Mouse (Mus musculus) MEL (cell line): ENCODE results near the gene Tex26. TPM values are rescaled to one million over a fixed set of nuclear protein-coding genes. Genes with fewer than 3 reads are reported as not detected.

ENCODE experiments used
- DNase-seq: peaks from one replicate; pipeline ENCODE4 v3.0.0; 2011; ENCODE audit warnings: low read depth, low spot score
- H3K27ac ChIP-seq: 2 replicates; pipeline ENCODE4 v1.5.1; 2012; ENCODE audit warnings: low read depth, mild to moderate bottlenecking, control low read depth, low read length, moderate library complexity; ENCODE audit not compliant: control insufficient read depth
- H3K27me3 ChIP-seq, 2 experiments: fragments of 150-350 bp in 1 of 2; sonication (generic) in 1 of 2; 2 replicates each; pipeline ENCODE4 v1.6.1; 2012; ENCODE audit warnings: low read length in 2 of 2, mild to moderate bottlenecking in 2 of 2, improper control_type of control experiment in 1 of 2, moderate library complexity in 1 of 2; ENCODE audit not compliant: insufficient read depth in 2 of 2, control insufficient read depth in 1 of 2
- H3K36me3 ChIP-seq, 2 experiments: 2 replicates each; pipeline ENCODE4 v1.6.1; 2012 to 2014; ENCODE audit warnings: low read length in 2 of 2, improper control_type of control experiment in 1 of 2, inconsistent platforms in 1 of 2, mild to moderate bottlenecking in 1 of 2; ENCODE audit not compliant: insufficient read depth in 2 of 2, control insufficient read depth in 1 of 2
- H3K4me1 ChIP-seq, 2 experiments: fragments of 150-350 bp in 1 of 2; sonication (generic) in 1 of 2; 2 replicates each; pipeline ENCODE4 v1.6.1; 2012; ENCODE audit warnings: low read length in 2 of 2, improper control_type of control experiment in 1 of 2, mild to moderate bottlenecking in 1 of 2; ENCODE audit not compliant: insufficient read depth in 2 of 2, control insufficient read depth in 1 of 2
- H3K4me3 ChIP-seq, 2 experiments: fragments of 150-350 bp in 1 of 2; sonication (generic) in 1 of 2; 2 replicates each; pipeline ENCODE4 v1.5.1; 2012; ENCODE audit warnings: low read depth in 2 of 2, low read length in 2 of 2, mild to moderate bottlenecking in 2 of 2, moderate library complexity in 2 of 2, control low read depth in 1 of 2, improper control_type of control experiment in 1 of 2; ENCODE audit not compliant: control insufficient read depth in 1 of 2, insufficient read depth in 1 of 2
- H3K79me2 ChIP-seq: 2 replicates; pipeline ENCODE4 v1.6.1; 2012; ENCODE audit warnings: mild to moderate bottlenecking, low read length, moderate library complexity; ENCODE audit not compliant: control insufficient read depth, poor library complexity, insufficient read depth
- H3K9ac ChIP-seq: 2 replicates; pipeline ENCODE4 v1.6.1; 2012; ENCODE audit warnings: low read depth, mild to moderate bottlenecking, control low read depth, low read length, moderate library complexity; ENCODE audit not compliant: control insufficient read depth, poor library complexity, severe bottlenecking
- H3K9me3 ChIP-seq: fragments of 150-350 bp; sonication (generic); replicated peaks from 2 replicates; pipeline ENCODE4 v1.6.1; 2012; ENCODE audit warnings: mild to moderate bottlenecking, low read length, improper control_type of control experiment, moderate library complexity; ENCODE audit not compliant: insufficient read depth
- CHD1 ChIP-seq: IDR thresholded peaks from 2 replicates; pipeline ENCODE4 v1.6.1; 2012; ENCODE audit warnings: low read depth, mild to moderate bottlenecking, inconsistent platforms, low read length, improper control_type of control experiment
- CHD2 ChIP-seq: IDR thresholded peaks from 2 replicates; pipeline ENCODE4 v1.6.1; 2011; ENCODE audit warnings: low read length, improper control_type of control experiment
- CTCF ChIP-seq, 3 experiments: IDR thresholded peaks in 2 of 3; conservative IDR thresholded peaks in 1 of 3; 2 replicates each; pipeline ENCODE4 v1.5.1; 2011 to 2012; ENCODE audit warnings: low read length in 3 of 3, low read depth in 2 of 3, mild to moderate bottlenecking in 2 of 3, improper control_type of control experiment in 1 of 3, inconsistent platforms in 1 of 3, mixed read lengths in 1 of 3, moderate library complexity in 1 of 3; ENCODE audit not compliant: control insufficient read depth in 1 of 3, insufficient read depth in 1 of 3, poor library complexity in 1 of 3, severe bottlenecking in 1 of 3
- ELF1 ChIP-seq: IDR thresholded peaks from 2 replicates; pipeline ENCODE4 v1.6.1; 2014; ENCODE audit warnings: low read depth, mild to moderate bottlenecking, inconsistent platforms, low read length, improper control_type of control experiment, moderate library complexity
- GABPA ChIP-seq: IDR thresholded peaks from 2 replicates; pipeline ENCODE4 v1.6.1; 2012; ENCODE audit warnings: low read depth, mild to moderate bottlenecking, inconsistent platforms, low read length, improper control_type of control experiment, moderate library complexity
- HCFC1 ChIP-seq: IDR thresholded peaks from 2 replicates; pipeline ENCODE4 v1.6.1; 2012; ENCODE audit warnings: low read depth, mild to moderate bottlenecking, inconsistent platforms, low read length, improper control_type of control experiment, moderate library complexity
- JUND ChIP-seq: IDR thresholded peaks from 2 replicates; pipeline ENCODE4 v1.6.1; 2011; ENCODE audit warnings: low read depth, mild to moderate bottlenecking, improper control_type of control experiment, low read length
- MEF2A ChIP-seq: IDR thresholded peaks from 2 replicates; pipeline ENCODE4 v1.6.1; 2014; ENCODE audit warnings: low read depth, mild to moderate bottlenecking, inconsistent platforms, low read length, improper control_type of control experiment; ENCODE audit not compliant: poor library complexity, insufficient replicate concordance, severe bottlenecking; ENCODE audit errors: extremely low read depth
- MYB ChIP-seq: IDR thresholded peaks from 2 replicates; pipeline ENCODE4 v1.6.1; 2011; ENCODE audit warnings: mild to moderate bottlenecking, low read depth, low read length, improper control_type of control experiment
- MYC ChIP-seq: IDR thresholded peaks from 2 replicates; pipeline ENCODE4 v1.6.1; 2011; ENCODE audit warnings: low read depth, mild to moderate bottlenecking, low read length, improper control_type of control experiment, moderate library complexity
- NELFE ChIP-seq: IDR thresholded peaks from 2 replicates; pipeline ENCODE4 v1.6.1; 2011; ENCODE audit warnings: low read depth, low read length, improper control_type of control experiment
- NRF1 ChIP-seq: IDR thresholded peaks from 2 replicates; pipeline ENCODE4 v1.6.1; 2014; ENCODE audit warnings: low read depth, mild to moderate bottlenecking, inconsistent platforms, low read length, improper control_type of control experiment, moderate library complexity; ENCODE audit not compliant: poor library complexity, insufficient read depth, severe bottlenecking
- RAD21 ChIP-seq: IDR thresholded peaks from 2 replicates; pipeline ENCODE4 v1.6.1; 2011; ENCODE audit warnings: mild to moderate bottlenecking, low read depth, low read length, improper control_type of control experiment
- SMC3 ChIP-seq: IDR thresholded peaks from 2 replicates; pipeline ENCODE4 v1.6.1; 2011; ENCODE audit warnings: low read depth, low read length, improper control_type of control experiment
- TBP ChIP-seq: IDR thresholded peaks from 2 replicates; pipeline ENCODE4 v1.8.0; 2011; ENCODE audit warnings: low read depth, low read length, improper control_type of control experiment
- UBTF ChIP-seq: IDR thresholded peaks from 2 replicates; pipeline ENCODE4 v1.6.1; 2012; ENCODE audit warnings: low read depth, mild to moderate bottlenecking, inconsistent platforms, low read length, improper control_type of control experiment, moderate library complexity, borderline replicate concordance; ENCODE audit not compliant: insufficient read depth
- USF1 ChIP-seq: IDR thresholded peaks from 2 replicates; pipeline ENCODE4 v1.6.1; 2014; ENCODE audit warnings: low read depth, mild to moderate bottlenecking, inconsistent platforms, low read length, improper control_type of control experiment, moderate library complexity
- USF2 ChIP-seq, 2 experiments: IDR thresholded peaks; 2 replicates each; pipeline ENCODE4 v1.6.1; 2011 to 2012; ENCODE audit warnings: improper control_type of control experiment in 2 of 2, low read length in 2 of 2, borderline replicate concordance in 1 of 2, inconsistent platforms in 1 of 2, low read depth in 1 of 2, mild to moderate bottlenecking in 1 of 2; ENCODE audit not compliant: insufficient read depth in 1 of 2
- ZC3H11A ChIP-seq: IDR thresholded peaks from 2 replicates; pipeline ENCODE4 v1.6.1; 2012; ENCODE audit warnings: low read depth, mild to moderate bottlenecking, inconsistent platforms, low read length, improper control_type of control experiment
- ZKSCAN1 ChIP-seq: IDR thresholded peaks from 2 replicates; pipeline ENCODE4 v1.6.1; 2012; ENCODE audit warnings: low read depth, mild to moderate bottlenecking, inconsistent platforms, low read length, improper control_type of control experiment, moderate library complexity
- ZNF384 ChIP-seq: IDR thresholded peaks from 2 replicates; pipeline ENCODE4 v1.6.1; 2012; ENCODE audit warnings: low read depth, mild to moderate bottlenecking, inconsistent platforms, low read length, improper control_type of control experiment
- polyA plus RNA-seq, 2 experiments: library from polyadenylated mRNA; stranded (reverse) in 1 of 2; unstranded in 1 of 2; fragments of >175 nt in 1 of 2; fragments of >200 nt in 1 of 2; gene quantifications; 2 replicates each; pipeline versions ENCODE4 v1.2.1 to v1.2.4; 2012; ENCODE audit warnings: low replicate concordance in 2 of 2, low read depth in 1 of 2; ENCODE audit not compliant: insufficient read length in 2 of 2, insufficient read depth in 1 of 2, missing spikeins in 1 of 2
- total RNA-seq: library from RNA; depleted of rRNA; stranded (reverse); fragments of 300-350 nt; gene quantifications from 2 replicates; pipeline ENCODE4 v1.2.3, GENCODE M21; 2012

The Tex26 gene
- total and polyA plus RNA-seq, 3 experiments: not detected

GRCm38 (mm10) chr5:149483321-149484052 lies 44.0 kb downstream of the Tex26 start:
- Histone ChIP-seq H3K79me2 (no peaks in the 10 kb centered on the region), H3K4me1 (no peaks in the 10 kb centered on the region; a peak in 1 of 4 replicates), H3K36me3 (no peaks in the 10 kb centered on the region), H3K27ac (no peak overlapping the region), H3K4me3 (no peak overlapping the region), H3K27me3 (no peaks in the 10 kb centered on the region), H3K9me3 (no peaks in the 10 kb centered on the region), H3K9ac (no peak overlapping the region)
- peak; percentile 6; the same call in 1 of the 2 replicates for TF ChIP-seq RAD21
- TF ChIP-seq MYB: no peak
- no peak for TF ChIP-seq ZC3H11A
- TF ChIP-seq CTCF (IDR thresholded peaks at IDR 0.05 in 2 of 3, conservative IDR thresholded peaks at IDR 0.05 in 1 of 3; ENCODE audit: control insufficient read depth in 1 of 3, insufficient read depth in 1 of 3, low read depth in 2 of 3, low read length in 3 of 3, poor library complexity in 1 of 3, severe bottlenecking in 1 of 3): peak; percentile 61 to 74 (median 66)
- peak; percentile 47 for TF ChIP-seq SMC3
- TF ChIP-seq ZKSCAN1: no peak
- peak; percentile 26 for DNase-seq

DNA sequence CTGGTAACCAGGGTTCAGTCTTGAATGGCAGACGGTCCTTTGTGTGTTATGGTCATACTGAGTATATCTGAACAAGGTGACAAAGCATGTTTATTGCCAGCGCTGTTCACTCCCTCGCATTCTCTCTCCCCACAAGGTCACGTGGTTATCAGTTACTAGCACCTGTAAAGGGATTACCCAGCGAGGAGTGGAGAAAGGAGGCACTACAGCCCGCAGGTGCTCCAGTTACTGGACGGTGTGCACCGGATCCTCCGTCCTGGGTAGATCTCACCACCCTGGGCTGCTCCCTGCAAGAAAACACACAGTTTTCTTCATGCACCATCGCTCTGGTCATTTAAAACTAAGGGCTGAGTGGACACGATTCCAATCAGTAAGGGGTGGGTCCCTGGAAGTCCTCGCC lies 44.8 kb downstream of the Tex26 start:
- no peak for DNase-seq
- Histone ChIP-seq H3K27ac (no peak overlapping the region), H3K9ac (no peak overlapping the region), H3K9me3 (no peaks in the 10 kb centered on the region), H3K36me3 (no peaks in the 10 kb centered on the region), H3K79me2 (no peaks in the 10 kb centered on the region), H3K4me1 (no peaks in the 10 kb centered on the region; a peak in 1 of 4 replicates), H3K4me3 (no peak overlapping the region), H3K27me3 (no peaks in the 10 kb centered on the region)
- TF ChIP-seq USF1 (peak; percentile 66; the same call in 1 of the 2 replicates), NRF1 (no peak)

- no peak for TF ChIP-seq ZNF384
- TF ChIP-seq MYC: no peak
- TF ChIP-seq MEF2A: no peak
- no peak for TF ChIP-seq ELF1
- no peak for TF ChIP-seq CHD2
- TF ChIP-seq HCFC1: no peak
- TF ChIP-seq GABPA: no peak
- no peak for TF ChIP-seq SMC3
- TF ChIP-seq CTCF (IDR thresholded peaks at IDR 0.05 in 2 of 3, conservative IDR thresholded peaks at IDR 0.05 in 1 of 3; ENCODE audit: control insufficient read depth in 1 of 3, insufficient read depth in 1 of 3, low read depth in 2 of 3, low read length in 3 of 3, poor library complexity in 1 of 3, severe bottlenecking in 1 of 3): no peak
- TF ChIP-seq ZC3H11A: no peak
- TF ChIP-seq TBP: no peak
- no peak for TF ChIP-seq CHD1
- no peak for TF ChIP-seq ZKSCAN1
- TF ChIP-seq USF2 (IDR thresholded peaks at IDR 0.05; ENCODE audit: borderline replicate concordance in 1 of 2, insufficient read depth in 1 of 2, low read depth in 1 of 2, low read length in 2 of 2): no peak
- no peak for TF ChIP-seq JUND
- no peak for TF ChIP-seq NELFE
- TF ChIP-seq UBTF: no peak
- TF ChIP-seq, all 39 proteins: peak for 0
- H3K4me3 ChIP-seq: no peak overlapping the region
- no peaks in the 10 kb centered on the region for H3K79me2 ChIP-seq
- no peaks in the 10 kb centered on the region for H3K36me3 ChIP-seq
- H3K27ac ChIP-seq: no peak overlapping the region
- DNase-seq: no peak
- no peaks in the 10 kb centered on the region for H3K9me3 ChIP-seq
- no peaks in the 10 kb centered on the region for H3K27me3 ChIP-seq
- no peak overlapping the region for H3K9ac ChIP-seq
- H3K4me1 ChIP-seq: no peaks in the 10 kb centered on the region; a peak in 1 of 4 replicates
Measured at GRCm38 (mm10) chr5:149485447-149485846, 46.0 kb downstream of the Tex26 start.
